Mouse (Mus musculus) myocyte (in vitro differentiated cells): ENCODE results near the gene Snw1.
"Not testable (repeated sequence)": the region's sequence is repeated elsewhere in the genome, so short reads cannot be mapped to it uniquely, and the experiment has no call there.

Experiments used
- CEBPB ChIP-seq: IDR thresholded peaks from 2 replicates; pipeline ENCODE4 v1.6.1; 2011; ENCODE audit warnings: mild to moderate bottlenecking, moderate library complexity; ENCODE audit not compliant: poor library complexity, insufficient read depth, severe bottlenecking
- E2F4 ChIP-seq: IDR thresholded peaks from one replicate; pipeline ENCODE4 v1.6.1; 2011; ENCODE audit warnings: mild to moderate bottlenecking, control low read depth, moderate library complexity; ENCODE audit not compliant: insufficient read depth
- MAX ChIP-seq: IDR thresholded peaks from one replicate; pipeline ENCODE4 v1.6.1; 2011; ENCODE audit warnings: low read depth, mild to moderate bottlenecking, control low read depth
- MYOD1 ChIP-seq, 3 experiments: IDR thresholded peaks; one replicate each; pipeline ENCODE4 v1.6.1; 2011; ENCODE audit warnings: control low read depth in 2 of 3, low read depth in 2 of 3, mild to moderate bottlenecking in 2 of 3, moderate library complexity in 1 of 3; ENCODE audit not compliant: insufficient read length in 2 of 3, control insufficient read depth in 1 of 3
- MYOG ChIP-seq, 3 experiments: IDR thresholded peaks; one replicate each; pipeline ENCODE4 v1.6.1; 2011; ENCODE audit warnings: control low read depth in 2 of 3, low read depth in 2 of 3, mild to moderate bottlenecking in 2 of 3; ENCODE audit not compliant: insufficient read length in 2 of 3, control insufficient read depth in 1 of 3, insufficient read depth in 1 of 3
- POLR2A ChIP-seq: IDR thresholded peaks from one replicate; pipeline ENCODE4 v1.6.1; 2011; ENCODE audit warnings: low read depth, mild to moderate bottlenecking, control low read depth, moderate library complexity; ENCODE audit not compliant: insufficient read length
- REST ChIP-seq: IDR thresholded peaks from one replicate; pipeline ENCODE4 v1.6.1; 2011; ENCODE audit warnings: mild to moderate bottlenecking, control low read depth, moderate library complexity; ENCODE audit not compliant: insufficient read depth, insufficient read length
- SRF ChIP-seq: IDR thresholded peaks from one replicate; pipeline ENCODE4 v1.6.1; 2011; ENCODE audit warnings: low read depth; ENCODE audit not compliant: control insufficient read depth, insufficient read length
- TCF12 ChIP-seq: IDR thresholded peaks from one replicate; pipeline ENCODE4 v1.6.1; 2011; ENCODE audit warnings: mild to moderate bottlenecking, control low read depth; ENCODE audit not compliant: poor library complexity, insufficient read depth, severe bottlenecking
- TCF3 ChIP-seq: IDR thresholded peaks from one replicate; pipeline ENCODE4 v1.6.1; 2011; ENCODE audit warnings: low read depth, control low read depth; ENCODE audit not compliant: insufficient read length
- USF1 ChIP-seq: IDR thresholded peaks from one replicate; pipeline ENCODE4 v1.6.1; 2011; ENCODE audit warnings: low read depth, mild to moderate bottlenecking, control low read depth, moderate library complexity

GRCm38 (mm10) chr12:87494421-87494820 lies 22.3 kb upstream of the Snw1 start, which contains the start of gene Gm5788:
- TF ChIP-seq USF1; CEBPB; POLR2A; MAX; TCF12; TCF3; SRF; E2F4; REST; MYOD1 (IDR thresholded peaks at IDR 0.05; ENCODE audit: control insufficient read depth in 1 of 3, insufficient read length in 2 of 3, low read depth in 2 of 3); MYOG (IDR thresholded peaks at IDR 0.05; ENCODE audit: control insufficient read depth in 1 of 3, insufficient read depth in 1 of 3, insufficient read length in 2 of 3, low read depth in 2 of 3): not testable (repeated sequence)
